In genomic region chr17:83565506-83565905, GRCm38 (mm10) we compare ENCODE assay signal across 14 mouse cellular contexts. TPM values are rescaled to one million over a fixed set of nuclear protein-coding genes. Genes with fewer than 3 reads are reported as not detected.
A peak's percentile ranks its signal among the peaks of the same experiment; 100 is the strongest.
DNase-seq lines count a peak whose midpoint lies in the region; ATAC-seq lines count a peak whose summit lies in the region.
"Had no signal": no experiment of that assay in that cellular context is flagged by ENCODE, and none has a peak within 500 bp of the region (broad histone marks: within the 10 kb centered on the region; RNA-seq: fewer than 3 reads in every experiment).

No protein-coding gene starts in this region.

- no peak for DNase-seq in midbrain, embryonic 11.5 days (ENCODE audit: low spot score, missing footprints)
- no peak for DNase-seq in midbrain, embryonic 10.5 days (ENCODE audit: low spot score)
- peak; percentile 29 to 51 for DNase-seq in cerebellum, postnatal 25 days
- DNase-seq in retina, postnatal 1 day = peak; percentile 74
- no peak for DNase-seq in thymus, postnatal 10 days (ENCODE audit: low spot score in 2 of 2)
- no peak for DNase-seq in adrenal gland, postnatal 14 days
- DNase-seq: adrenal gland, postnatal 36 days; kidney, adult 11 months; thymus, postnatal 14 days had no signal

- no peak overlapping the region for H3K4me3 ChIP-seq in midbrain, embryonic 11.5 days (ENCODE audit: low read depth, low read length)
- no peak overlapping the region for H3K4me3 ChIP-seq in midbrain, embryonic 10.5 days
- no peak overlapping the region for H3K4me3 ChIP-seq in hindbrain, embryonic 15.5 days
- H3K4me3 ChIP-seq: embryonic facial prominence, embryonic 13.5 days; megakaryocyte, embryonic 14.5 days had no signal

- no peak overlapping the region for H3K4me2 ChIP-seq in midbrain, embryonic 11.5 days
- no peak overlapping the region for H3K4me2 ChIP-seq in hindbrain, embryonic 15.5 days
- H3K4me2 ChIP-seq: embryonic facial prominence, embryonic 13.5 days had no signal

- no peaks in the 10 kb centered on the region for H3K36me3 ChIP-seq in midbrain, embryonic 11.5 days (ENCODE audit: control insufficient read depth, insufficient read depth, low read length)
- H3K36me3 ChIP-seq in midbrain, embryonic 10.5 days = no peaks in the 10 kb centered on the region
- H3K36me3 ChIP-seq in hindbrain, embryonic 15.5 days = no peaks in the 10 kb centered on the region
- H3K36me3 ChIP-seq: embryonic facial prominence, embryonic 13.5 days had no signal

- WGBS in midbrain, embryonic 11.5 days = 80% methylated on average over 4 of the region's 4 CpGs
- 80% methylated on average over 4 of the region's 4 CpGs for WGBS in midbrain, embryonic 10.5 days
- 34% methylated on average over 4 of the region's 4 CpGs for WGBS in hindbrain, embryonic 15.5 days

- H3K27me3 ChIP-seq in midbrain, embryonic 11.5 days (ENCODE audit: control insufficient read depth, insufficient read depth, low read length) = no peaks in the 10 kb centered on the region
- H3K27me3 ChIP-seq in midbrain, embryonic 10.5 days (ENCODE audit: low read depth, poor library complexity, severe bottlenecking) = no peaks in the 10 kb centered on the region
- no peaks in the 10 kb centered on the region for H3K27me3 ChIP-seq in hindbrain, embryonic 15.5 days
- H3K27me3 ChIP-seq: CH12.LX; embryonic facial prominence, embryonic 13.5 days had no signal

- ATAC-seq in midbrain, embryonic 11.5 days (ENCODE audit: low FRiP score) = peak; percentile 20; the same call in 1 of the 2 replicates
- peak; percentile 71 for ATAC-seq in hindbrain, embryonic 15.5 days (ENCODE audit: low FRiP score, low read depth)

- no peaks in the 10 kb centered on the region for H3K9me3 ChIP-seq in midbrain, embryonic 11.5 days (ENCODE audit: control insufficient read depth, low read length)
- no peaks in the 10 kb centered on the region for H3K9me3 ChIP-seq in midbrain, embryonic 10.5 days (replicated peaks)
- H3K9me3 ChIP-seq in hindbrain, embryonic 15.5 days = no peaks in the 10 kb centered on the region
- H3K9me3 ChIP-seq: embryonic facial prominence, embryonic 13.5 days had no signal

- H3K27ac ChIP-seq in midbrain, embryonic 11.5 days (ENCODE audit: low read depth, low read length) = no peak overlapping the region
- H3K27ac ChIP-seq in midbrain, embryonic 10.5 days (replicated peaks) = no peak overlapping the region
- no peak overlapping the region for H3K27ac ChIP-seq in hindbrain, embryonic 15.5 days (replicated peaks)
- H3K27ac ChIP-seq: embryonic facial prominence, embryonic 13.5 days; liver, embryonic 14.5 days had no signal

- no peak overlapping the region for H3K9ac ChIP-seq in midbrain, embryonic 11.5 days (ENCODE audit: low read length)
- no peak overlapping the region for H3K9ac ChIP-seq in hindbrain, embryonic 15.5 days
- H3K9ac ChIP-seq: embryonic facial prominence, embryonic 13.5 days; liver, embryonic 14.5 days had no signal

- no peaks in the 10 kb centered on the region; the same call in 1 of the 2 replicates for H3K4me1 ChIP-seq in midbrain, embryonic 11.5 days (ENCODE audit: control insufficient read depth, insufficient read depth, low read length)
- peaks cover 19% of the 10 kb centered on the region for H3K4me1 ChIP-seq in midbrain, embryonic 10.5 days
- H3K4me1 ChIP-seq in hindbrain, embryonic 15.5 days (replicated peaks) = 0 out of 2 replicates have a peak, but pooled peaks cover 11% of the 10 kb centered on the region

RNA-seq across cellular contexts. Expression of gene Cox7a2l, which starts 48.4 kb away (rescaled TPM):
- polyA plus RNA-seq in midbrain, embryonic 11.5 days (2014; fragmentation: Nextera tagmentation; extraction: Ambion mirVana) = 174 and 182 TPM in 2 replicates
- 138 and 143 TPM in 2 replicates for polyA plus RNA-seq in midbrain, embryonic 10.5 days (2016; fragmentation: Nextera tagmentation; extraction: Ambion mirVana)
- polyA plus RNA-seq in hindbrain, embryonic 15.5 days (2015; fragmentation: Nextera tagmentation; extraction: Ambion mirVana) = 183 and 196 TPM in 2 replicates
- 220 and 252 TPM in 2 replicates for total RNA-seq in adrenal gland, postnatal 14 days (2021)

Comparison
In these comparisons a context has a peak if more than half of its experiments do, and no peak if none do; other contexts are left out.
1. DNase-seq: peak in cerebellum, postnatal 25 days (2 of 2) and retina, postnatal 1 day (single experiment); none in midbrain, embryonic 11.5 days (single experiment), midbrain, embryonic 10.5 days (single experiment), thymus, postnatal 10 days (0 of 2) and adrenal gland, postnatal 14 days (single experiment).